Mouse (Mus musculus): ENCODE data around the gene Tmc6.
"Not testable (repeated sequence)": the region's sequence is repeated elsewhere in the genome, so short reads cannot be mapped to it uniquely, and the experiment has no call there.

Gene Tmc6

GRCm38 (mm10) chr11:117809407-117810311 is 27.7 kb upstream of the Tmc6 start, which contains the start of the genes Gm20708 and Syngr2:
Gene Gm20708 (plus strand): TSS chr11:117809668.
Gene Syngr2 (plus strand): TSS chr11:117809668.
- DNase-seq = peak; percentile 58

DNA sequence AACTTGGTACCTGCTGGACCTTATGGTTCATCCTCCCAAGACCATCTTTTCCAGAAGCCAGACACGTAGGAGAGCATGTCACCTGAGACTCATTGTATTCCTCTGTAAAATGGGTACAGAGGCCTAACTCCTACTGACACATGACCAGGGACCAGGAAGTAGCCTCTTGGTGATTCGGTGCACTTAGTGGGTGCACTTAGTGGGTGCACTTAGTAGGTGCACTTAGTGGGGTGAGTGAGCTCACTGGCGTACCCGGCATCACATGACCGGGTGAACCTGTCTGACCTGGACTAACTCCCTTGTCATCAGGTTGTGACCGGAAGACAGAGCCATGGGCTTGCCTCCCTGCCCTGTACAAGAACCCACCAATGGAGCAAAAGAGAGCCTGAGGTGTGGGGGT is 24.8 kb upstream of the Tmc6 start:
- no peak for DNase-seq

DNA sequence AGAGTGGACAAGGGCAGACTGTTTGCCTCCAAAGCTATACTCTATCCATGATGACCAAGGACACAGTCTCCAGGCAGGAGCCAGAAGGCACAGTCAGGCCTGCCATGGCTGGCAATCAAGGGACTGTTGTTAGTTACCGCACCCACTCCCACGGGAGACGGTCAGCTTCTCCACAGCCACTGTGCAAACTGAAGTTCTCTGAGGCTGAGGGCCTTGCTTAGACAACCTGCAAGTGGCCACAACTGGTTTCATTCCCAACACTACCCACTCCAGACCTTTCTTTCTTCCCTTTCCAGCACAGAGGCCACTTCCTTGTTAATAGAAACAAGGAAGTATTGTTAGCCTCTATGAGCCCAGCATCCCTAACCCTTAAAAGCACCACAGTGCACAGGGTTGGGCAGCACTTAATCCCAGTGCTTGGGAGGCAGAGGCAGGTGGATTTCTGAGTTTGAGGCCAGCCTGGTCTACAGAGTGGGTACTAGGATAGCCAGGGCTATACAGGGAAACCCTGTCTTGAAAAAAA is 21.2 kb upstream of the Tmc6 start:
- no peak for DNase-seq

GRCm38 (mm10) chr11:117801650-117802049 is 19.7 kb upstream of the Tmc6 start:
- no peak for DNase-seq

DNA sequence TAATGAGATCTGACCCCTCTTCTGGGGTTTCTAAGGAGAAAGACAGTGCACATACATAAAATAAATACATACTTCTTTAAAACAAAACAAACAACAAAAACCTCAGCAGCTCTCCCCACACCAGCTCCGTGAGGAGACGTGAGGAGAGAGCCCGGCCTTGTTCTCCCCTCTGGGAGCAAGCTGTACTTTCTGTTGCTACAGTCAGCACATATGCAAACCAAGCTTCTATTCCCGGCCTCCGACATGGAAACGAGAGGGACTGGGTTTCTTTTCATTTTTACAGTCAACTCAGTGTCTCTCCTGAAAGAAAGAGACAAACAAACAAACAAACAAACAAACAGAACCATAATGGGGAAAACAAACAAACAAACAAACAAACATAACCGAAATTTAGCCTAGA is 18.0 kb upstream of the Tmc6 start:
- no peak for DNase-seq

DNA sequence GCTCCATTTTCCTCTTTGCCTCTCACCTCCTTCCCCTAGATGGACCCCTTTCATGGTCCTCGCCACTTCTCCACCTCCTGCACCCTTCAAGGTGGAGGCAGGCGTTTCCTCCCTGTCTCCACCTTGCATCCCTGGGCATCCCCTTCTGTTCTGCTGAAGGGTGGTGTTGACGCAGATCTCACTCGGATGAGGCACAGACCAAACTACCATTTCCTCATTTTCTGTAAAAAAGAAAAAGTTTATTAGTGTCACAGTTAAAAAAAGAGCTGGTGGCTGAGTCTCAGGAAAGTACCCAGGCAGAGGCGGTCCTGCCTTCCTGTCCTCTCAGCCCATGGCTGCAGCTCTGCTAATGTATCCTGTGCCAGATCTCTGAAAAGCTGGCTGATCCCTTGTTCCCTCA is 17.2 kb upstream of the Tmc6 start:
- DNase-seq = no peak

DNA sequence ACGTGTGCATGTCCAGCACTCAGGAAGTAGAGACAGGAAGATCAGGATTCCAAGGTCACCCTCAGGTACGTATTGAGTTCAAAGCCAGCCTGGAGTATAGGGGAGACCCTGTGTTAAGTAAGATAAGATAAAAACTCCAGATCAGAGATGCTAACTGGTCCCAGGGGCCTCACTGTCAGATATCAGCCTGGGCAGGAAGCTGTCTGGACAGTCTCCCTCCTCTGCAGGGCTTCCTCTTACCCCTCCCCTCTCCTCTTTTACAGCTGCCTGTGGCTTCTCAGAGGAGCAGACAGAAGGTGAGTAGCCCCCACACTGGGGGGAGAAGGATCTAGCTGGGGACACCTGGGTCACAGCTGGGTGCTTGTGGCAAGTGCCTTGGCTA is 16.2 kb upstream of the Tmc6 start:
- DNase-seq = no peak

- DNase-seq = no peak
Measured at GRCm38 (mm10) chr11:117797511-117798159, 15.6 kb upstream of the Tmc6 start, which contains the start of gene 6030468B19Rik. Gene 6030468B19Rik (plus strand): TSS chr11:117797660.

DNA sequence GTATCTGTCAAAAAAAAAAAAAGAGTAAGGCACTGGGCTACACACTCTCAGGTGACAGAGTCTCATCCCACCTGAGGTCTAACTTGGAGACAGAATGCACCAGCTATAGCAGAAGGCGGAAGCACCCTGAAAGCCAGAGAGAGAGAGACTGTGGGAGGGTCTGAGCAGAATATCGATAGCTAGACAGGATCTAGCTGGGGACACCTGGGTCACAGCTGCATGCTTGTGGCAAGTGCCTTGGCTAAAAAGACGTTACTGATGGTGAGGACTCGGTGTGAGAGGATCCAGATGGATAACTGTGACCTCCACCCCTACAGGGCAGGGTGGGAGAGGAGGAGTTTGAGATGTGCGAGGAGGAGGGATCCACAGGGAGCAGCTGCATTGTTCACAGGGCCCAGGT is 15.0 kb upstream of the Tmc6 start:
- DNase-seq = no peak

GRCm38 (mm10) chr11:117794035-117794551 is 12.1 kb upstream of the Tmc6 start:
- DNase-seq = no peak

- no peak for DNase-seq
Measured at GRCm38 (mm10) chr11:117792281-117792888, 10.4 kb upstream of the Tmc6 start.

- DNase-seq = no peak
Measured at GRCm38 (mm10) chr11:117791441-117791761, 9.4 kb upstream of the Tmc6 start.

- DNase-seq = no peak
Measured at GRCm38 (mm10) chr11:117790703-117791440, 8.9 kb upstream of the Tmc6 start.

DNA sequence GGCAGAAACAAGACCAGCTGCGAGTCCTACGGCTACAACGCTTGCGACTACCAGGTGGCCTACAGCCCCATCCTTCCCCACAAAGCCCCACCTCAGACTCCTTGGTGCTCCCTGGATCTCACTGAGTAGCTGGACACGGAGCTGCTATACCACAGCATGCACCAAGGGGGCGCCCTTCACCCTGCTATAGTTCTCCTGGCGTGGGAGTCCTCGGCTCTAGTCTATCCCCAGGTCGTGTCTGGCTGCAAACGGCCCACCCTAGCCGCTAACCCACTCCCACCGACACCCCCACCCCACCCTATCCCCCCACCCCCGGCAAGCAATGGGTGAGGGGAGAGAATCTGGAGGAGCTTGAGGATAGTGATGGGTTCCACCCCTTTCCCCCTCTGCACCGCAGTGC is 8.3 kb upstream of the Tmc6 start:
- peak; percentile 61 for DNase-seq

DNA sequence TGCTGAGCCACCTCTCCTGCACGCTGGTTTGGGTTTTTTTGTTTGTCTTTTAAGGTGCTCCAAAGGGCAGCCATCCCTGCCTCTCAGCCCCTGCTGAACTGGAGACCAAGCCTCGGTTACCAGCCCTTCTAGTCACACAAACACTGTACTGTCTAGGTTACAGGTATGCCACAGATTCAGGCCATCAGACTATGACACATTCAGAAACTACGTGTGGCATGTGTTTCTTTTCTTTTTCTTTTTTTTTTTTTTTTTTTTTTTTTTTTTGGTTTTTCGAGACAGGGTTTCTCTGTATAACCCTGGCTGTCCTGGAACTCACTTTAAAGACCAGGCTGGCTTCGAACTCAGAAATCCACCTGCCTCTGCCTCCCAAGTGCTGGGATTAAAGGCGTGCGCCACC is 6.5 kb upstream of the Tmc6 start:
- not testable (repeated sequence) for DNase-seq

GRCm38 (mm10) chr11:117786294-117786693 is 4.3 kb upstream of the Tmc6 start:
- DNase-seq = no peak

DNA sequence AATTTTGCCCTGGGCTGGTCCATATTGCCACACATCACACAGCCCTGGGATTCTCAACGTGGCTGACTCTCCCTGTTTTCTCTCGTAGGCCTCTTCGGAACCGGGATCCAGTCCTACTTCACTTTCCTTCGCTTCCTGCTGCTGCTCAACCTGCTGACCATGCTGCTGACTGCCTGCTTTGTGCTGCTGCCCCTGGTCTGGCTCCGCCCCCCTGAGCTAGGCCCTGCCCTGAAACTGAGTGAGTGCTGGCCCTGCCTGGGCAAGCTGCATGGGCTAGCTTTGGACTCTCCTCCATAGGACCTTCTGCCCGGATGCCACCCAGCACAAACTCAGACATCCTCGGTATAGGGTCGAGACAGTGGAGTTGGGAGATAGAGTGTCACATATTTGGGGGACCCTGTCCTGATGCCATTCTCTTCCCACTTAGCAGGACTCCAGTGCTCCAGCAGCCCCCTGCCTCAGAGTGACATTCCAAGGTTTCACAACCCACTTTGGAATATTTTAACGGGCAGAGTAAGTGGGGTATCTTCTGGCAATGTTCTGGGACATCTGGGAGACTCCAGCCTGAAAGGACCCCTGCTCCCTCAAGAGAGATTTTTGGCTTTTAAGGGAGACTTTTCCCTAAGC is 1.8 kb upstream of the Tmc6 start:
- DNase-seq = no peak

- peak; percentile 81 for DNase-seq
Measured at GRCm38 (mm10) chr11:117783089-117783488, 1.1 kb upstream of the Tmc6 start.

- no peak for DNase-seq
Measured at GRCm38 (mm10) chr11:117782705-117783034, 672 bp upstream of the Tmc6 start.

DNA sequence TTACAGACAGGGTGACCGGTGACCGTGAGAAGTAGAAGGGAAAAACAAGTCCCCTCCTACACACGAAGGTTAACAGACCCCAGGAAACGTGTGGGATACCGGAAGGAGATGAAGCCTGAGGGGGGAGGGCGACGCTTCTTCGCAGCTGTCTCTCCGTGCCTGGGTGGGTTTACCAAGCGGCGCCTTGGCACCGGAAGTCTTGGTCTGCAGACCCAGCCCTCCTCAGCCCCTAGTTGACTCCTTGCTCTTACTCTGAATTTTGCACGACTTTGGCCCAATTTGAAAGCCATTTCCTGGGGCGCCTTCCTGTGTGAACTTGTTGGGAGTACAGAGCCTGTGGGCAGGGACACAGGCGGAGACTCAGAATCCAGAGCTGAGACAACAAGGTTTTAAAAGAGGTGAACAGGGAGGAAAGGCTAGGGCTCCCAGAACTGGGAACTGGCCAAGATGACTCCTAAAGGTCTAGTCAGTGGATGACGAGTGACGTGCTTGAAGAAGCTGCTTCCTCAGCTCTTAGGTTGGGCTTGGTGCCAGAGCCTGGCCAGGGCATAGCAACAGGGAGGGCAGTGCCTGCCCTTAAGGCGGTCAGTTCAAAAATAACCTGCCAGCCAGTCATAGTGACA is 688 bp downstream of the Tmc6 start:
- no peak for DNase-seq

DNA sequence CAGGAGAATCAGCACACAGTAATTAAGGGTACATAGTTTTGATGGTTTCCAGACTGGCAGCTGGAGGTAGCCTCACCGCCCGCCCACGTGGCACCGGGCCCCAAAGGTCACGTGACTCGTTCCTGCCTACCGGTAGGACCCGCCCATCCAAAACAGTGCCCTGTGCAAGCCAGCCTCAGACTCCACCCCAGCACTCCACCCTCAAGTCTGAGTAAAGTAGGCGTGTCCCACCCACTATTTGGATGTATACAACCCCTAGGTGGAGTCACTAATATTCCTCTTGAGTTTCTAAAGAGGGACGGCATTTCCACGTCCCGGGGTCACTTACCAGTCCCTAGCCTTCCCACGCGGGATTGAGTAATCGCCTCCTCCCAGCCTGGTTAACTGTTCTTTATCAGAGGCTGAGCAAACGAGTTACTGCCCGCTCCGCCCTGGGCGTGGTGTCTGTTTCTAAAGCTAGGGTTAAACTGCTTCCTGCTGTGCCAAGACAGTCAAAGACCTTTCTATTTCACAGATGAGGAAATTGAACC is 1.4 kb downstream of the Tmc6 start:
- DNase-seq = no peak

- DNase-seq = no peak
Measured at GRCm38 (mm10) chr11:117780199-117780515, 1.8 kb downstream of the Tmc6 start.
